Mouse (Mus musculus) CD4-positive, CD25-positive, alpha-beta regulatory T cell (primary cell): ENCODE data around the gene Coq4. TPM values are rescaled to one million over a fixed set of nuclear protein-coding genes. Genes with fewer than 3 reads are reported as not detected.

ENCODE experiments used
- polyA plus RNA-seq: library from polyadenylated mRNA; unstranded; fragments of 100-300 nt; shearing (Covaris generic); gene quantifications from one replicate; pipeline ENCODE4 v1.2.1, GENCODE M21; 2017

Coq4 gene
- polyA plus RNA-seq = 8.9 TPM

DNA sequence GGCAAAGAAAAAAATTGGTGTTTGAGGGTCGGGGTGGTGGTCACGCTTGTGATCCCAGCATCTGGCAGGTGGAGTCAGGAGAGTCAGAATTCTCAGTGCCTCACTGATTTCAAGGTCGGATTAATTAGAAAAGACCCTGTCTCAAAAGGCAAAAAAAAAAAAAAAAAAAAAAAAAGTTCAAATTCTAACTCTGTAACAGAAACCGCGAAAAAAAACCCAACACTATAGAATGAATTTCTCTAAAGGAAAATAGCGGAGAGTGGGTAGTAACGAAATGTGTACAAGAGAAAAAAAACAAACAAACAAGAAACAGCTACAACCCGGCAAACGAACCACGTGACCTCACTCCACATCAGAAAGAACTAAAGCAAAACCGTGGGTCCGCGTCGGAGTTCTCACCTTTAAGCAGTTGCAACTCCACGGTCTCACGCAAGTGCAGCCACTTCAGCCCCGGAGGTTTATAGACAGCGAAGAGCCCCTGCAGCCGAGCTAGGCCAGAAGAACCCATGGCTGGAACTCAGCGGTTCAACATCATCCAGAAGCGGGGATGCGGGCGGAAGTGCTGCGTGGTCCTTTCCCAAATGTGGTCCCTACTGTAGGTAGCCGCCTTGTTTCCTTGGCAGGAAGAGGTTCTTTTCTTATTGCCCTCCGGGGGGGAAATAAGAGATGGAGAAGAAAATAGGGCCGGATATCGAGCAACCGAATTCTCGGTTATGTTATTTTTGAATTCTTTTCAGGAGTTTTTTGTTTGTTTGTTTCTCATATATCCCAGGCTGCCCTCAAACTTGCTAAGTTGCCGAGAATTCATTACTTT lies at the start of gene Coq4:
Gene Coq4, plus strand, starts transcription at position 390 of the 814 bp plus-strand sequence.

DNA sequence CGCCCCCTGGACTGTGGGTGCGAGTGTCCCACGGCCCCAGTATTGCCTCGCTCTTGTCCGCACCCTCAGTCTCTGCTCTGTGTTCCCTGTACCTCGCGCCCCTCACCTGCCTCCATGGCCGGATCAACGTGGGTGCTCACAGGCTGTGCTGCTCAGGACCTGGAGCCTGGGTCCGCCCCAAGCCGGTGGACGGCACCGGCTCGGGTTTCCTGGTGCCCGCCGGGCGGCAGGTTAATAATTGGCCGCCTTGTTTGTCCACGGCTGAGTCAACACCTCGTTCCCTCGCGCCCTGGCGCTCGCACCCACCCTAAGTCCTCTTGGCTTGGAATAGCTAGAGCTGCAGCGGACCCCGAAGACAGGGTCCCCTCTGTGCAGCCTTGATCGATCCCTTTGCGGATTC lies 35.8 kb upstream of the Coq4 start, which contains the start of gene Gm13420:
Gene Gm13420, minus strand, starts transcription at position 189 of the 400 bp plus-strand sequence.

DNA sequence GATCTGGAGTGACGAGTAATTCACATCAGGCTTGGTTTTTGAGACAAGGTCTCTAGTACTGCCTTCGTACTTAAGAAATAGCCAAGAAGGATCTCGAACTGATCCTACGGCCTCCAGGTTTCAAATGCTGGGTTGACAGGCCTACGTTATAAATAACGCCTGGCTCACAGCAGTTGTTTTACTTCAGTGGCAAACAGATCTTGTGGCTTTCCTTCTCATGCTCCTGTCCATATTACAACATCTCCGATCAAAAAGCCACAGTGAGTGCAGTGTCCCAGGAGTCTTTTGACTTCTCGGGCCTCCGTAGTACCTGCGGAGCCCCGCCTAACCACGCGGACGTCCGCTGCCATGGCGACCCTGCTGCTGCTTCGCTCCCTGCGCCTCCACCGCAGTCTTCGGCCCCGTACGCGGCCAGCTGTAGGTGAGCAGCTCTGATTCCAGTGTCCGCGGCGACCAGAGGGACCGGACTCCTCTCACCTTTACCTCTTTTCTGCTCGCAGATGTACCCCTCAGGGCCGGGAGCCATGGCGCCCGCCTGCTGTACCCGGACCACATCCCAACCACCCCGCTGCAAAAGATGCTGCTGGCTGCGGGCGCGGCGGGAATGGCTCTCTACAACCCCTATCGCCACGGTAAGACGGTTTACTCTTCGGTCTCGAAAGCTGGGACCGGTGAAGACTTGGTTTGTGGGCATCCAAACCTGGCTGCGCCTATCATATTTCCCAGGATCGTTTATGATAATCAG lies 816 bp downstream of the Coq4 start, which contains the start of gene Trub2:
Gene Trub2, minus strand, starts transcription at position 566 of the 745 bp plus-strand sequence.

GRCm38 (mm10) chr2:29802075-29802826 lies 15.0 kb downstream of the Coq4 start, which contains the start of gene Slc27a4:
Gene Slc27a4 (plus strand): TSS chr2:29802634.

GRCm38 (mm10) chr2:29820025-29820817 lies 32.9 kb downstream of the Coq4 start, which contains the start of gene Urm1:
Gene Urm1 (plus strand): TSS chr2:29820075.

Other genes starting within 250 kb of the Coq4 start
- 44.2 TPM for gene Rapgef1, start 167.8 kb upstream of the Coq4 start, polyA plus RNA-seq
- not detected for gene Gm13420, start 35.8 kb upstream of the Coq4 start, polyA plus RNA-seq
- gene Gm13547, start 28.2 kb upstream of the Coq4 start, polyA plus RNA-seq = 0.97 TPM
- gene Trub2, start 1.0 kb downstream of the Coq4 start, polyA plus RNA-seq = 35.4 TPM
- gene Slc27a4, start 15.1 kb downstream of the Coq4 start, polyA plus RNA-seq = 10.8 TPM
- 25.7 TPM for gene Urm1, start 32.6 kb downstream of the Coq4 start, polyA plus RNA-seq
- gene Cercam, start 81.7 kb downstream of the Coq4 start, polyA plus RNA-seq = 0.98 TPM
- 75.3 TPM for gene Odf2, start 101.7 kb downstream of the Coq4 start, polyA plus RNA-seq
- 68.0 TPM for gene Gle1, start 147.9 kb downstream of the Coq4 start, polyA plus RNA-seq
- gene Sptan1, start 178.1 kb downstream of the Coq4 start, polyA plus RNA-seq = 107 TPM